Mouse (Mus musculus): ENCODE results near the gene Mydgf. TPM values are rescaled to one million over a fixed set of nuclear protein-coding genes. Genes with fewer than 3 reads are reported as not detected.

Gene Mydgf
- polyA plus RNA-seq, 1 experiment from 2014 or later: 96.4 TPM

DNA sequence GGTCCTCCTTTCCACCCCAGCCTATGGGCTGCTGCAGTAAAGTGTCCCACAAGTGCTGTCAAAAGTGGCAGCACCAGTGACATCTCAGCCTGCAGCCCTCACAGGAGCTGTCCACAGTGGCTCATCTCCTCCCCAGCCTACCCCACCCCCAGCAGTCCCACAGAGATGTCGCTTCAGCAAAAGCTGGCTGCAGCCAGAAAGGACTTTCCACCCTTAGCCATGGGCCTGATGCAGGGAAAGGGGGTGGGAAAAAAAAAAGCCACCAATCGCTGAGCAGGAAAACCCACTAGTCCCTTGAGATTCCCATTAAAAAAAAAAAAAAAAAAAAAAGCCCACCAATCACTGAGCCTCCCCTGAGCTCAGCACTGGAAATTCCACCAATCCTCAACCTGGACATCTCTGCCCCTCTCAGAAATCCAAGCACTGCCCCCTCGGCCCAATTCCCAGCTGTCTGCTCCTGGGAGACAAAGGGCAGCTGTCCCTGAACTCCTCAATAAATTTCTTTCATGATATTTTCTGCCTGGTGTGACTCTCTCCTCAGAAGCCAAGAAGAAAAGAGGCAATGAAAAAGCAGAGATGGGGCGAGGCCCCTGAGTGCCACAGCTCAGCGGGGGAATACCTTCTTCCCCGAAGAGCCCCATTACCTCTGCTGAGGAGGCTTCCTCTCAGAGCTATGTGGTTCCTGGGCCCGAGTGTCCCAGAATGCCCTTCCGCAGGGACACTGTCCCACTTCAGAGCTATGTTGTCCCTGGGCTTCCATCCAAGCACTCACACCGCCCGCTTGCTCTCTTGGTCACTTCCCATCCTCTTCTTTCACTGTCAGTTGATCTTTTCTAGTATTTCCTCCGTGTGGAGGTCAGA lies 1.8 kb upstream of the Mydgf start:
- H3K4me3 ChIP-seq (replicated peaks): 0 out of 2 replicates have a peak overlapping the region, but pooled peaks have one; percentile 6
- H3K4me2 ChIP-seq: peak overlapping the region; percentile 76
- 22% methylated on average over 11 of the region's 11 CpGs for WGBS
- H3K27ac ChIP-seq: peak overlapping the region; percentile 85
- no peaks in the 10 kb centered on the region for H3K9me3 ChIP-seq (replicated peaks)
- 0 out of 2 replicates have a peak overlapping the region, but pooled peaks have one; percentile 21 for H3K9ac ChIP-seq
- ATAC-seq (replicated peaks; ENCODE audit: low FRiP score): peak; percentile 30
- H3K36me3 ChIP-seq: peaks cover 58% of the 10 kb centered on the region
- no peaks in the 10 kb centered on the region for H3K27me3 ChIP-seq
- H3K4me1 ChIP-seq: peaks cover 35% of the 10 kb centered on the region

DNA sequence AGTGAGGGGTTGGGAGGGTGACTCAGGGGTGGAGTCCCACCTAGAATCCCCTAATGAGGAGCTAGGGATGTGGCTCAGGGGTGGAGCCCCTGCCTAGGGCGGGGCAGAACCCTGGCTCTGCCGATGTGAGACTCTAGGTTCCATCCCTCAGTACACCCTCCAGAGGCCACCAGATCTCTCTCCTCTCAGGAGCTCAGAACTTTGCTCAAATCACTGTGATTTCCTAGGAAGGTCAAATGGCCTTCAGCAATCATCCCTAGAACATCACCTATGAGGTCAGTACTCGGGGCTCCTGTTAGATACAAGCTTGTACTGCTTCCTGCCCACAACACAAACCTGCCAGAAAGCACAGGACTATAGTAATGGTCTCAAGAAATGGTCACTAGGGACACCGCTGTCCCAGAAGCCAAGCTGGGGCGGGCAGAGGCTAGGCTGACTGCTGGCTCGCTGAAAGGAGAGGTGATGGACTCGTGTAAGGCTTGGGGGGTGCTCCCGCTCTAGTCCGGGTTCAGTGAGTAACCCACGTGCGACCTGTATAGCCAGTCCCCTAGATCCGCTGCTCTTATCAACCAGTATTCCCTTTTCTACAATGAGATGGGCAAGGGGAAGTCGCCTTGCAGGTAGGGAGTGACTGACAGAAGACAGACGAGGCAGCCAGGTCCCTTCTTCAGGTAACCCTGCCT lies 604 bp downstream of the Mydgf start:
- Histone ChIP-seq H3K4me1 (peaks cover 35% of the 10 kb centered on the region), H3K9me3 (replicated peaks) (no peaks in the 10 kb centered on the region), H3K27me3 (no peaks in the 10 kb centered on the region), H3K4me2 (peak overlapping the region; percentile 76), H3K27ac (peak overlapping the region; percentile 85), H3K9ac (peak overlapping the region; percentile 75), H3K36me3 (peaks cover 57% of the 10 kb centered on the region), H3K4me3 (replicated peaks) (peak overlapping the region; percentile 67)
- 2% methylated on average over 14 of the region's 14 CpGs for WGBS
- peak; percentile 24 for ATAC-seq (replicated peaks; ENCODE audit: low FRiP score)

DNA sequence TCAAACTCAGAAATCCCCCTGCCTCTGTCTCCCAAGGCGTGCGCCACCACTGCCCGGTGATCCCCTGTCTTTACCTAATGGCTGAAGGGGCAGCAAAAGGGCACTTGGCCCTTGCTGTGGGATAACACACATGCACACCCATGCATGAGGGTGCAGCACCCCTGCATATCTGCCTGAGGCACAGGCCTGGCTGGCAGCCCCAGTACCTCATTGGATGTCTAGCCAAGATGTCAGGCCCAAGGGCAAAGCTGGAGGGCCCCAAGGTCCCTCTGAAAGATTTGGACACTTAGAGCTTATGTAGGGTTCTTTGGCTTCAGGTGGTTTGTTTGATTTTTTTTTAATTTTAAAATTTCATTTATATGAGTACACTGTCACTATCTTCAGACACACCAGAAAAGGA lies 8.3 kb downstream of the Mydgf start:
- Histone ChIP-seq H3K4me3 (replicated peaks) (no peak overlapping the region), H3K4me2 (no peak overlapping the region), H3K27ac (no peak overlapping the region), H3K4me1 (peaks cover 7% of the 10 kb centered on the region; the same call in 1 of the 2 replicates), H3K9ac (no peak overlapping the region), H3K9me3 (replicated peaks) (no peaks in the 10 kb centered on the region), H3K27me3 (no peaks in the 10 kb centered on the region), H3K36me3 (peaks cover 58% of the 10 kb centered on the region)
- ATAC-seq (replicated peaks; ENCODE audit: low FRiP score): no peak
- 98% methylated on average over 3 of the region's 3 CpGs for WGBS

DNA sequence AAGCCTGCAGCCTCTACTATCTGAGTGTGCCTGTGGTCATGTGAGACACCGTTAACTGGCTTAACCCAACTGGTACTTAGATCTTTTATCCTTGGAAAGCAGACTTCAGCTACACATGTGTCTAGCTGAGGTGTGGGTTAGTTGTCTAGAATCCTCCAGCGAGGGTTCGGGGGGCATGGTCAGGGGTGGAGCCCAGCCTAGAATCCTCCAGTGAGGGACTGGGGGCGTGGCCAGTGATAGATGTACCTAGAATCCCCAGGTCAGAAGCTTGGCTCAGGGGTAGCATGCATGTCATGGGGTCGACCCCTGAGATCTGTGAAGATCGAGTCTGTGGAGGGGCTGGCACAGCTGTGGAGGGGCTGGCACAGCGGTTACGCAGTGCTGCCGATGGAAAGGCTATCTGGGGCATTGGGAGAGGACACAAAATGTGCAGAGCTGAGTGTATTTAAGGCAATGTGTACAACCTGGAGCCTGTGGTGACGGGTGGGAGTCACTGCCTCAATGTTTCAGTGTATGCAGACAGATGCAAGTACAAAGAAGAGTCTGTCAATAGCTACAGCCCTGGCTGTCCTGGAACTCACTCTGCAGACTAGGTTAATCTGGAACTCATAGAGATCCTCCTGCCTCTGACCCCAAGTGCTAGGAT lies 10.2 kb downstream of the Mydgf start:
- H3K4me2 ChIP-seq: no peak overlapping the region
- H3K27me3 ChIP-seq: no peaks in the 10 kb centered on the region
- H3K9me3 ChIP-seq (replicated peaks): no peaks in the 10 kb centered on the region
- H3K36me3 ChIP-seq: peaks cover 40% of the 10 kb centered on the region
- H3K4me1 ChIP-seq: peaks cover 7% of the 10 kb centered on the region; the same call in 1 of the 2 replicates
- 58% methylated on average over 10 of the region's 10 CpGs for WGBS
- H3K27ac ChIP-seq: no peak overlapping the region
- H3K9ac ChIP-seq: no peak overlapping the region
- H3K4me3 ChIP-seq (replicated peaks): no peak overlapping the region
- no peak for ATAC-seq (replicated peaks; ENCODE audit: low FRiP score)

DNA sequence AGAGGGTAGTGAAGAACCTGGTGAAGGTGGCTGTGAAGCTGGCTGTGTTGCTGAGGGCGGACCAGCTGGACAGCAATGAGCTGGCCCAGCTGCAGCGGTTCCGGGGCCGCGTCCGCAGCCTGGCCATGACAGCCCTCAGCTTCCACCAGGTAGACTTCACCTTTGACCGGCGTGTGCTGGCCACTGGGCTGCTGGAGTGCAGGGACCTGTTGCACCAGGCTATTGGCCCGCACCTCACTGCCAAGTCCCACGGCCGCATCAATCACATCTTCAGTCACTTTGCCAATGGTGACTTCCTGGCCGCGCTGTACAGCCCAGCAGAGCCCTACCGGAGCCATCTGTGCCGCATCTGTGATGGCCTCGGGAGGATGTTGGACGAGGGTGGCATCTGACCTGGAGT lies 11.8 kb downstream of the Mydgf start:
- WGBS: 88% methylated on average over 17 of the region's 17 CpGs
- ATAC-seq (replicated peaks; ENCODE audit: low FRiP score): no peak
- peaks cover 7% of the 10 kb centered on the region; the same call in 1 of the 2 replicates for H3K4me1 ChIP-seq

DNA sequence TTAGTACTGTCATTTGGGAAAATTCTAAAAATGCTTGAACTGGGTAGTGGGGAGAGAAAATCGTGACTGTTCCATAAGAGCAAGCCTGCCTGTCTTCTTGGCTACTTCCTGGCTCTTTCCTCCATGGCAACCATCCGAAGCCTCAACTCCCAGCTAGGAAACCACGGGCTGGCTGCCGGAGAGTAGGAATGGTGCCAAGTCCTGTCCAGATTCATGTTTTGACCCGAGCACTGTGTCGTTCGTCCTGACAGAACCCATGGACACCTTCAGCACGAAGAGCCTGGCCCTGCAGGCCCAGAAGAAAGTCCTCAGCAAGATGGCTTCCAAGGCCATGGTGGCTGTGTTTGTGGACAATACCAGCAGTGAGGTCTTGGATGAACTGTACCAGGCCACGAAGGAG lies 12.3 kb downstream of the Mydgf start:
- H3K9me3 ChIP-seq (replicated peaks): no peaks in the 10 kb centered on the region
- H3K9ac ChIP-seq: no peak overlapping the region
- no peak overlapping the region for H3K27ac ChIP-seq
- H3K27me3 ChIP-seq: 0 out of 2 replicates have a peak, but pooled peaks cover 3% of the 10 kb centered on the region
- no peak overlapping the region for H3K4me3 ChIP-seq (replicated peaks)
- ATAC-seq (replicated peaks; ENCODE audit: low FRiP score): no peak
- H3K36me3 ChIP-seq: peaks cover 19% of the 10 kb centered on the region
- no peak overlapping the region for H3K4me2 ChIP-seq
- 61% methylated on average over 9 of the region's 9 CpGs for WGBS
- H3K4me1 ChIP-seq: peaks cover 7% of the 10 kb centered on the region; the same call in 1 of the 2 replicates

More for the DNA sequence above, 11.8 kb downstream of the Mydgf start:
- H3K27ac ChIP-seq: no peak overlapping the region
- H3K4me3 ChIP-seq (replicated peaks): no peak overlapping the region
- H3K27me3 ChIP-seq: 0 out of 2 replicates have a peak, but pooled peaks cover 3% of the 10 kb centered on the region
- no peak overlapping the region for H3K4me2 ChIP-seq
- H3K9me3 ChIP-seq (replicated peaks): no peaks in the 10 kb centered on the region
- H3K9ac ChIP-seq: no peak overlapping the region
- H3K36me3 ChIP-seq: peaks cover 23% of the 10 kb centered on the region

DNA sequence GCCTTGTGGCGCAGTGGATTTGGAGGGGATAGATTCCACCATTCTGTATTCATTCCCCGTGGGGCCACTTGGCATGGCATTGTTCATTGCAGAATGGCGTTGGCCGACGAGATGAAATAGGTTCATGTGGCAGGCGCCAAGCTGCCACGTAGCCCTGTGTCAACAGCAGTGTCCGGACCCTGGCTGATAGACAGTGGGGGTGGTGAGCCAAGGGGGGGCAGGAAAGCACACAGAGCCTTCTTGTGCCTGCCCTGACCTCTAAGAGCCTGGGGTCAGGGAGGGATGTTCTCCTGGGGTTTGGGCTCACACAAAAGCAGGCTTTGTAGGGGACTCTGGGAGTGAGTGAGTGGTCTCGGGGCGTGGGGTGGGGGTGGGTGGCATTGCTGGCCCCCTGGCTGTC lies 13.1 kb downstream of the Mydgf start:
- 0 out of 2 replicates have a peak, but pooled peaks cover 3% of the 10 kb centered on the region for H3K27me3 ChIP-seq
- no peak overlapping the region for H3K9ac ChIP-seq
- peaks cover 7% of the 10 kb centered on the region; the same call in 1 of the 2 replicates for H3K4me1 ChIP-seq
- whole genome bisulfite sequencing: 67% methylated on average over 10 of the region's 10 CpGs
- no peak overlapping the region for H3K4me3 ChIP-seq (replicated peaks)
- H3K27ac ChIP-seq: peak overlapping the region; percentile 75
- H3K36me3 ChIP-seq: peaks cover 12% of the 10 kb centered on the region
- no peaks in the 10 kb centered on the region for H3K9me3 ChIP-seq (replicated peaks)
- H3K4me2 ChIP-seq: no peak overlapping the region
- no peak for ATAC-seq (replicated peaks; ENCODE audit: low FRiP score)

DNA sequence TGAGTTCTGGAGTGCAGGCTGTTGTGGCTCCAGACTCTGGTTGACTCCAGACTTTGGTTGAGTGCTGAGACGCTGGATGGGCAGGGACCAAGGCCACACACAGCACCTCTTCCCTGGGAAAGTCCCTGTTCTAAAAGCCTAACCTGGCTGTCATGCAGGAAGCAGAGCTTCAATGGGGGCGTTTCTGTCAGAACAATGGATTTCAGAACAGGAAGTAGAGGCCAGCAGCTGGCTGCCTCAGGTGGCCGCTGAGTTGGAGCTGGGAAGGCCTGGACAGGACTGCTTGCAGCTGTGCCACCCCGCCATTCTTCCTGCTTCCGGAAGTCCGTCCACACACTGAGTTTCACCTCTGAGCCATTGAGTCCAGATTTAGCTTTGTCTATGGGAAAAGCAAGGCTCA lies 13.9 kb downstream of the Mydgf start:
- Histone ChIP-seq H3K4me1 (peaks cover 15% of the 10 kb centered on the region; the same call in 1 of the 2 replicates), H3K27me3 (0 out of 2 replicates have a peak, but pooled peaks cover 3% of the 10 kb centered on the region), H3K9ac (no peak overlapping the region), H3K4me3 (replicated peaks) (no peak overlapping the region), H3K27ac (peak overlapping the region; percentile 75), H3K4me2 (no peak overlapping the region), H3K36me3 (peaks cover 5% of the 10 kb centered on the region; the same call in 1 of the 2 replicates), H3K9me3 (replicated peaks) (no peaks in the 10 kb centered on the region)
- ATAC-seq (replicated peaks; ENCODE audit: low FRiP score): 0 out of 2 replicates have a peak, but pooled peaks have one; percentile 24
- 67% methylated on average over 6 of the region's 6 CpGs for WGBS

DNA sequence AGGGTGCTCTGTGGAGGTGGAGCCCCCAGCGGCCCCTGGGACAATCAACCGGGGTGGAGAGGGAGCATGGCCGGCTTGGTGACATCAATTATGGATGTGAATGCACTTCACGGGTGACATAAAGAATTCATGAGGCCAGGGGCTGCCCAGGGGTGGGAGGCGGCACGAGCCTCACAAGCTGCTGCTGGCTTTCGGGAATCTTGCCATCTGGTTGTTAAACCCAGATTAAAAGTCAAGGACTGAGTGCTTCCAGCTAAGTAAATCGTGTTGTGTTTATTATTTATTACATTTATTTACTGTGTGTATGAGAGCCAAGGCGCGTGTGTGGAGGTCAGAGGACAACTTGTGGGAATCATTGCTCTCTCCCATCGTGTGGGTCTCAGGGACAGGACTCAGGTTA lies 18.0 kb downstream of the Mydgf start:
- ATAC-seq (replicated peaks; ENCODE audit: low FRiP score): no peak
- no peaks in the 10 kb centered on the region for H3K9me3 ChIP-seq (replicated peaks)
- no peak overlapping the region for H3K27ac ChIP-seq
- 46% methylated on average over 11 of the region's 11 CpGs for WGBS
- 0 out of 2 replicates have a peak, but pooled peaks cover 8% of the 10 kb centered on the region for H3K27me3 ChIP-seq
- H3K4me2 ChIP-seq: 0 out of 2 replicates have a peak overlapping the region, but pooled peaks have one; percentile 12
- no peaks in the 10 kb centered on the region for H3K36me3 ChIP-seq
- peaks cover 35% of the 10 kb centered on the region for H3K4me1 ChIP-seq
- no peak overlapping the region for H3K4me3 ChIP-seq (replicated peaks)
- no peak overlapping the region for H3K9ac ChIP-seq

DNA sequence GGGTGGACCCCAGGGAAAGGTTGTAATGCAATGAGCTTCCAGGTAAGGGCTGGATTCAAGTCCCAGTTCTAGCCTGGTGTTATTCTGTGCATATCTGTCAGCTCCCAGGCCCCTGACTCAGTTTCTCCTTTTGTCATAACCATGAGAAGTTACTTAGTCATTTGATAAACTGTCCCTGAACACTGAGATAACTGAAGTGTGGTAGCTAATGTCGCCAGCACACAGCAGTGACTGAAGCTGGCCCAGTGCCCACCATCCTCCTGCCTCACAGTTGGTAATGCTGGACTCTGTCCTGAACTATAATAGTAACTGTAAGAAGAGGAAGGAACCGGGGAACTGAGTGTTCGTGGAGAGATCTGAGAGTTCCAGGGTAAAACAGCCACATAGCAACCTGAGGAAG lies 19.2 kb downstream of the Mydgf start:
- 80% methylated on average over 3 of the region's 3 CpGs for WGBS
- ATAC-seq (replicated peaks; ENCODE audit: low FRiP score): no peak
- 0 out of 2 replicates have a peak overlapping the region, but pooled peaks have one; percentile 81 for H3K4me2 ChIP-seq
- no peak overlapping the region for H3K4me3 ChIP-seq (replicated peaks)
- H3K9ac ChIP-seq: no peak overlapping the region
- peaks cover 36% of the 10 kb centered on the region for H3K4me1 ChIP-seq
- H3K36me3 ChIP-seq: no peaks in the 10 kb centered on the region
- no peak overlapping the region for H3K27ac ChIP-seq
- H3K27me3 ChIP-seq: 0 out of 2 replicates have a peak, but pooled peaks cover 12% of the 10 kb centered on the region
- H3K9me3 ChIP-seq (replicated peaks): no peaks in the 10 kb centered on the region

DNA sequence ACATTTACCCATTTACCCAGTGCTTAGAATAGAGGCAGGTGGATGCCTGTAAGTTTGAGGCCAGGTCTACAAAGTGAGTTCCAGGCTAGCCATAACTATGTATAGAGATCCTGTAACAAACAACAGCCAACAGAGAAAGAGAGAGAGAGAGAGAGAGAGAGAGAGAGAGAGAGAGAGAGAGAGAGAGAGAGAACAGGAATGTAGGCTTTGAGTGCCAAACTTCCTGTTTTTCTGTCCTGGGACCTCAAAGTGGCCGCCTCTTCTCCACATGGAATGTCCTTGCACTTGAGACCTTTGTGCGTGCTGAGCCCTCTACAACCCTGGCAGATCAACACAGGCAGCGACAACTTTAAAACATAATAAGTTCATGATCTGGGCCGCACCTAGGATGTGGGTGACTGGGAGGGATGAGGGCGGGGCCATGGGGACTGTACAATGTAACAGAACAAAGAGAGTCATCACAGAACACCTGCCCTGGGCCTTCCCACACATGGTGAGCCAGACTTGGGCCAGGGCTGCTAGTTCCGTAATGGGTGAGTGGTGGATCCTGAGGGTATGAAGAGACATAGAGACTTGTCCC lies 20.1 kb downstream of the Mydgf start:
- Histone ChIP-seq H3K4me1 (peaks cover 39% of the 10 kb centered on the region), H3K4me2 (peak overlapping the region; percentile 81), H3K9me3 (replicated peaks) (no peaks in the 10 kb centered on the region), H3K36me3 (no peaks in the 10 kb centered on the region), H3K9ac (no peak overlapping the region), H3K4me3 (replicated peaks) (peak overlapping the region; percentile 48), H3K27me3 (peaks cover 19% of the 10 kb centered on the region; the same call in 1 of the 2 replicates), H3K27ac (no peak overlapping the region)
- no peak for ATAC-seq (replicated peaks; ENCODE audit: low FRiP score)
- WGBS: 70% methylated on average over 6 of the region's 6 CpGs
